In genomic region chr2:83723921-83724826, GRCm38 (mm10) we compare ENCODE assay signal across 8 mouse cellular contexts. TPM values are rescaled to one million over a fixed set of nuclear protein-coding genes. Genes with fewer than 3 reads are reported as not detected.
DNase-seq lines count a peak whose midpoint lies in the region; ATAC-seq lines count a peak whose summit lies in the region.

Gene Itgav (plus strand): TSS chr2:83724397.

- ATAC-seq in intestine, embryonic 16.5 days: peak; percentile 99
- peak; percentile 91 for ATAC-seq in megakaryocyte-erythroid progenitor cell, adult 5-6 weeks (replicated peaks; ENCODE audit: low FRiP score, low TSS enrichment, poor library complexity, severe bottlenecking)

- H3K4me2 ChIP-seq in intestine, embryonic 16.5 days (ENCODE audit: low read depth, low read length): peak within 1 kb of the TSS; percentile 79

- no peaks in the 10 kb centered on the region for H3K9me3 ChIP-seq in intestine, embryonic 16.5 days (ENCODE audit: control insufficient read depth, low read length)

- H3K36me3 ChIP-seq in intestine, embryonic 16.5 days (ENCODE audit: control insufficient read depth, insufficient read depth, low read length): no peaks in the 10 kb centered on the region

- H3K9ac ChIP-seq in intestine, embryonic 16.5 days (ENCODE audit: low read depth, low read length): peak within 1 kb of the TSS; percentile 96

- H3K4me1 ChIP-seq in intestine, embryonic 16.5 days (ENCODE audit: control insufficient read depth, insufficient read depth, low read length): peaks cover 10% of the 10 kb centered on the region

- H3K27me3 ChIP-seq in intestine, embryonic 16.5 days (replicated peaks; ENCODE audit: control insufficient read depth, insufficient read depth, low read length): no peaks in the 10 kb centered on the region

- DNase-seq in adrenal gland, adult (ENCODE audit: inconsistent age in 2 of 2, low spot score in 1 of 2): peak; percentile 98 to 99
- DNase-seq in embryo, embryonic 10.5 days (ENCODE audit: low spot score): peak; percentile 85
- no peak for DNase-seq in gonadal fat pad, adult 2 months (ENCODE audit: low read depth)
- peak; percentile 88 to 89 for DNase-seq in left cerebral cortex, postnatal 25 days (ENCODE audit: low spot score in 2 of 2)
- peak; percentile 82 for DNase-seq in right cerebral cortex, postnatal 14 days
- peak; percentile 88 for DNase-seq in urinary bladder, postnatal 25 days (ENCODE audit: low spot score)

- H3K27ac ChIP-seq in intestine, embryonic 16.5 days (ENCODE audit: low read length): peak within 1 kb of the TSS; percentile 97

- WGBS in intestine, embryonic 16.5 days: under 1% methylated on average over 82 of the region's 84 CpGs

- H3K4me3 ChIP-seq in intestine, embryonic 16.5 days (ENCODE audit: low read length): peak within 1 kb of the TSS; percentile 88

- intact Hi-C loops in left cerebral cortex, postnatal 25 days (cut with DNase I): loop anchor here (1.0 to 2.0 kb wide), 5 partner anchors 15 to 79 kb away; partner anchors contain the start of gene Zc3h15

RNA-seq across cellular contexts. Expression of gene Itgav, which starts in this region (rescaled TPM):
- polyA plus RNA-seq in gonadal fat pad, adult 2 months (2012; rRNA removed): 28.8 and 48.5 TPM in 2 replicates
- 39.6 and 45.7 TPM in 2 replicates for polyA plus RNA-seq in intestine, embryonic 16.5 days (2015; fragmentation: Nextera tagmentation; extraction: Ambion mirVana)
- 100 to 1,000 TPM; 116 to 131 TPM for total RNA-seq in left cerebral cortex, postnatal 25 days (2021)
- 8.1 and 13.8 TPM in 2 replicates for total RNA-seq in megakaryocyte-erythroid progenitor cell, adult 5-6 weeks (2014; fragmentation: Nextera tagmentation)
- 10.3 and 42.0 TPM in 2 replicates for total RNA-seq in megakaryocyte-erythroid progenitor cell, adult 5-6 weeks (2017)
